Mouse (Mus musculus) regulatory T cell (primary cell): ENCODE measurements around the gene Tmem63a.

Source experiments
- in situ Hi-C: fragments of 300-600 bp; cut with MboI, MseI; formaldehyde crosslinking; loops from one replicate; pipeline ENCODE4 v1.15.1; 2025; ENCODE audit warnings: high pct_unique_total_duplicates

The Tmem63a gene

GRCm38 (mm10) chr1:180958797-180959196 is 16.7 kb downstream of the Tmem63a start:
- in situ Hi-C loops, result no loop called here

- in situ Hi-C loops, result loop anchor here (5.0 kb wide), 1 partner anchor 98 kb away; no protein-coding TSS in a partner anchor
These were observed 23.6 kb downstream of the Tmem63a start for GRCm38 (mm10) chr1:180965786-180966185.

GRCm38 (mm10) chr1:180966542-180966941 is 24.4 kb downstream of the Tmem63a start:
- in situ Hi-C loops, result loop anchor here (5.0 kb wide), 1 partner anchor 99 kb away; no protein-coding TSS in a partner anchor

- in situ Hi-C loops, result loop anchor here (5.0 kb wide), 1 partner anchor 100 kb away; no protein-coding TSS in a partner anchor
These were observed 25.1 kb downstream of the Tmem63a start for GRCm38 (mm10) chr1:180967261-180967660.

- in situ Hi-C loops, result no loop called here
These were observed 30.8 kb downstream of the Tmem63a start for GRCm38 (mm10) chr1:180972941-180973340.

- in situ Hi-C loops, result no loop called here
These were observed 32.1 kb downstream of the Tmem63a start for GRCm38 (mm10) chr1:180974126-180974746.

GRCm38 (mm10) chr1:180976110-180976679 is 34.1 kb downstream of the Tmem63a start:
- in situ Hi-C loops, result loop anchor here (5.0 kb wide), 1 partner anchor 74 kb away; the partner anchor contains the start of gene Pycr2

GRCm38 (mm10) chr1:180979484-180980251 is 37.5 kb downstream of the Tmem63a start:
- in situ Hi-C loops, result loop anchor here (5.0 to 10.0 kb wide), 2 partner anchors 55 to 77 kb away; partner anchors contain the start of gene Pycr2

- in situ Hi-C loops, result loop anchor here (10.0 kb wide), 1 partner anchor 54 kb away; no protein-coding TSS in a partner anchor
These were observed 38.3 kb downstream of the Tmem63a start for GRCm38 (mm10) chr1:180980464-180980863.

- in situ Hi-C loops, result loop anchor here (10.0 kb wide), 1 partner anchor 53 kb away; no protein-coding TSS in a partner anchor
These were observed 39.3 kb downstream of the Tmem63a start for GRCm38 (mm10) chr1:180981298-180982046.

GRCm38 (mm10) chr1:180986701-180987100 is 44.6 kb downstream of the Tmem63a start:
- in situ Hi-C loops, result loop anchor here (10.0 kb wide), 1 partner anchor 48 kb away; no protein-coding TSS in a partner anchor

- in situ Hi-C loops, result loop anchor here (10.0 kb wide), 1 partner anchor 47 kb away; no protein-coding TSS in a partner anchor
These were observed 45.6 kb downstream of the Tmem63a start for GRCm38 (mm10) chr1:180987759-180988158.

GRCm38 (mm10) chr1:180990671-180991070 is 48.5 kb downstream of the Tmem63a start:
- in situ Hi-C loops, result no loop called here

- in situ Hi-C loops, result no loop called here
These were observed 50.0 kb downstream of the Tmem63a start for GRCm38 (mm10) chr1:180992142-180992541.

GRCm38 (mm10) chr1:181000501-181001092 is 58.5 kb downstream of the Tmem63a start:
- in situ Hi-C loops, result no loop called here

- in situ Hi-C loops, result no loop called here
These were observed 59.1 kb downstream of the Tmem63a start for GRCm38 (mm10) chr1:181001217-181001616.

GRCm38 (mm10) chr1:181001621-181002020 is 59.5 kb downstream of the Tmem63a start:
- in situ Hi-C loops, result no loop called here

GRCm38 (mm10) chr1:181003790-181004189 is 61.6 kb downstream of the Tmem63a start:
- in situ Hi-C loops, result no loop called here

GRCm38 (mm10) chr1:181005331-181005730 is 63.2 kb downstream of the Tmem63a start:
- in situ Hi-C loops, result no loop called here

GRCm38 (mm10) chr1:181007831-181008230 is 65.7 kb downstream of the Tmem63a start:
- in situ Hi-C loops, result no loop called here

- in situ Hi-C loops, result no loop called here
These were observed 66.1 kb downstream of the Tmem63a start for GRCm38 (mm10) chr1:181008266-181008665.
